Mouse (Mus musculus) leukemia stem cell, adult 10-12 weeks (primary cell): ENCODE measurements around the gene Eif4a3. TPM values are rescaled to one million over a fixed set of nuclear protein-coding genes. Genes with fewer than 3 reads are reported as not detected.

Experiments
- polyA plus RNA-seq: library from polyadenylated mRNA; stranded (reverse); fragments of >175 nt; gene quantifications from 2 replicates; pipeline ENCODE4 v1.2.3, GENCODE M21; 2012; ENCODE audit warnings: low replicate concordance

Eif4a3 gene
- 74.7 and 84.1 TPM in 2 replicates for polyA plus RNA-seq

DNA sequence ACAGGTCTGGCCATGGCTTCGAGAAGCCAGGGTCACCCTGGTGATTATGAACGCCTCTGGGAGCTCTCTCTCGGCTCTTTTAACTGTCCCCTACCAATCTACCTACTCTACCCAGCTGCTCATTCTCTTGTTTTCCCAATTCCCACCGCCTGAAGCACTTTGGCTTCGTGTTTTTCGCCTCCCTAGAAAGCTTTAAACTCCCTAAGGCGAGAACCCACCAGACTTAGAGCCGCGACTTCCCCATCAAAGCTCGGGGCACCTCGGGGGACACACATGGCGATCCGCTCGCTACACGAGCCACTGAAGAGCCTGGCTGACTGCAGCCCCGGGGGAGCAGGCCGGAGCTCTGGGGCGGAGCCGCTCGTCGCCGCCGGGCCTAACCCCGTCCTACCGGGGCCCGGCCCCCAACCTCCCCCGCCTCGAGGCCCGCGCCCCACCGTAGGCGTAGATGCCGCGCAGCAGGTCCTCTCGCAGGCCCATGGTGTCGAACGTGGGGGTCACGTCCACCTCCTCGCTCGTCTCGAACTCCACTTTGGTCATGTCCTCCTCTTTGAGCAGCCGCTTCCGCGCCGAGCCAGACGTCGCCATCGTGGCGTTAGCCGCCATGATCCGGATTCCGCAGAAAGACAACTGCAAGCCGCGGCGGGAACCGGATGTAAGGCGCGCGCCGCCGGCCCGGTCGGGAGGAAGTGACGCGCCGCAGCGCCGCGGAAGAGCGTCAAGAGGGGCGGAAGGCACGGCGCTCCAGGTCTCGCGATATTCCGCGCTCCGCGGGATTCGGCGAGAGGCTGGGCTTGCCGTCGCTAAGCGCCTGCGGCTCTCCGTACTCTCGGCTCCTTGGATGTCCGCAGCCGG is at the start of gene Eif4a3:
Gene Eif4a3, minus strand, starts transcription at position 699 of the 855 bp plus-strand sequence.

DNA sequence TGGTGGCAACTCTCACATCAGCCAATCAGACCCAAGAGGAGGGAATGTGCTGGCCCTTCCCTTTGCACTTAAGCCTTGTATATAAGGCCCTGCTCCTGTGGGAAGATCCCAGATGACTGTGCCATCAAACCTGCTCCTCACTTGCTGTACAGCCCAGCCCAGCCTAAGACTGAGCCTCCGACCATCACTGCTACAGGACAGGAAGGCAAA is 7.7 kb upstream of the Eif4a3 start, which contains the start of gene Card14:
Gene Card14, plus strand, starts transcription at position 111 of the 210 bp plus-strand sequence.

DNA sequence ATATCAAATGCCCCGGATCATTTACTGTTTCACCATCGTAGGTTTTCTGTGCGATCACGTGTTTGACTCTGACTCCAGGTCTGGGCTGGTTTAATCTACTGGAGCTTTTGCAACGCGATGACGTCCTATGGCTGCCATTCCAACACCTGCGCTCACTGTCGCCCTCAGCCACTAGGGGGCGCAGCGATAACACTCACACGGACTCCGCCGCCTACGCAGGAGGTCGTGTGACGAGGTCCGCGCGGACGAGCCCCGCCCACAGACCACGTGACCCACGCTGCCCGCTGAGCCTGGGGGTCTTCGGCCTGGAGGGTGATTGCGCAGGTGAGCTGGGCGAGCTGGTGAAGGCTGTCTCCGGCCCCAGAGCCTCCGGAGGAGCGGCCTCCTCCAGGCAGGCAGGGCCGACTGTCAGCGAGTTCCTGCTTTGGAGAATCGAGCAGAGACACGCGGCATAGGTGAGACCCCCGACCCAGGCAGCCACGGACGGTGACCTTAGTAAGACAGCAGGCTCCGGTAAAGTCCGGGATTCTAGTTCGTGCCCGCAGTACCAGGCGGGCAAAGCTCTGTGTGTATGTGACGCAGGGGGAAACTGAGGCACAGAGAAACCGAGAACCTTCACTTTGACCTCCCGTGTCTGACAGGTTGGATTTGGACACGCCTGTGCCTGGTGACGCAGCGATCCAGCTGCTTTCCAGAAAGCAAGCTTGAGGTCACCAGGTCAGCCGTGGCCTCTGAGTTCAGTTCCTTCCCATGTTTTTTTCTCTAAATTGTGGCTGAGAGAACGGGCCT is 31.9 kb downstream of the Eif4a3 start, which contains the start of gene Gaa:
Gene Gaa, plus strand, starts transcription at position 120 of the 789 bp plus-strand sequence.

Other genes starting within 250 kb of the Eif4a3 start
- gene Cbx4, start 213.9 kb downstream of the Eif4a3 start, polyA plus RNA-seq: 23.6 and 73.5 TPM in 2 replicates
- gene Tbc1d16, start 71.6 kb downstream of the Eif4a3 start, polyA plus RNA-seq: 1.6 and 2.1 TPM in 2 replicates
- 0.17 and 0.55 TPM in 2 replicates for gene Ccdc40, start 71.5 kb downstream of the Eif4a3 start, polyA plus RNA-seq
- gene Gaa, start 32.2 kb downstream of the Eif4a3 start, polyA plus RNA-seq: 41.1 and 120 TPM in 2 replicates
- gene Card14, start 7.7 kb upstream of the Eif4a3 start, polyA plus RNA-seq: 0.09 TPM in 1 of 2 replicates, not detected in the other
- gene Sgsh, start 55.4 kb upstream of the Eif4a3 start, polyA plus RNA-seq: 14.9 and 42.3 TPM in 2 replicates
- 1.4 and 2.1 TPM in 2 replicates for gene Slc26a11, start 55.5 kb upstream of the Eif4a3 start, polyA plus RNA-seq
- gene Rnf213, start 93.0 kb upstream of the Eif4a3 start, polyA plus RNA-seq: 4.5 and 10.0 TPM in 2 replicates
- 19.1 and 24.1 TPM in 2 replicates for gene Endov, start 191.3 kb upstream of the Eif4a3 start, polyA plus RNA-seq
- 0.06 TPM in 1 of 2 replicates, not detected in the other for gene Nptx1, start 247.7 kb upstream of the Eif4a3 start, polyA plus RNA-seq